Mouse (Mus musculus) ZHBTc4 (cell line): Measurements from ENCODE around the gene Bhlhb9.

ENCODE experiments used
- DNase-seq: peaks from one replicate; pipeline ENCODE4 v3.0.0-alpha.2; 2011; ENCODE audit warnings: low read depth, low spot score

Bhlhb9 gene

GRCm38 (mm10) chrX:135886234-135886585 lies 88.8 kb downstream of the Bhlhb9 start:
- DNase-seq, result peak; percentile 46

DNA sequence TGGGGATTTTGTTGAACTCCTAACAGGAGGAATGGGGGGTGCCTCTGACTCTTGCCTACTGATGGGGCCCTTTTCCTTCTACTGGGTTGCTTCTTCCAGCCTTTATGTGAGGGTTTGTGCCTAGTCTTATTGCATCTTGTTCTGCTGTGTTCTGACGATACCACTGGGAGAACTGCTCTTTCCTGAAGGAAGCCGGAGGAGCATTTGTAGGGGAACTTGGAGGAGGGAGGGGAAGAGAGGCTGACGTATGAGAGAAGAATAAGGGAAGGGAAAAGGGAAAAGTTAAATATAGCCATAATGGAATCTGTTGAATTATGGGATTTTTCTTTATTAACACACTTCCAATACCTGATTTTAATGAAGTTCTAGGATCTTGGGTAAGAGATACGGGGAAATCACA lies 119.2 kb downstream of the Bhlhb9 start:
- DNase-seq, result no peak

GRCm38 (mm10) chrX:135917116-135917515 lies 119.7 kb downstream of the Bhlhb9 start:
- DNase-seq, result no peak

DNA sequence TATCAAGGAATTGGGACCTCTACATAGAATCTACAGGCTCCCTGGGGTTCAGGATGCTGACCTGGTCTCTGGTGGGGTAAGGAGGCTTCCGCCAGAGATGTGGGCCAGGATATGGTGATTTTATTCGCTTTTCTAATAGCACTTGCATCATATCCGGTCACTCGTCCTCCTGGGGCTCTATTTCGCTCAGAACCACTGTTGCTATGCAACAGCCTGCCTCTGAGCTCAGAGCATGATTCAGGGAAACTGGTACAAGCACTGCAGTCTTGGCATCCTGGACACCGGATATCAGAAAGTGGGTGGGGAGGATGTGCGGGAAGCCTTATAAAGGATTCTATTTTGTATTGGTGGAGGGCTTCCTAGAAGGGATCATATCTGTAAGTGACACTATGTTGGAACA lies 124.8 kb downstream of the Bhlhb9 start:
- no peak for DNase-seq

- DNase-seq, result peak; percentile 61
Measured at GRCm38 (mm10) chrX:135925911-135926310, 128.5 kb downstream of the Bhlhb9 start.

GRCm38 (mm10) chrX:135928588-135928987 lies 131.2 kb downstream of the Bhlhb9 start:
- DNase-seq, result no peak

- no peak for DNase-seq
Measured at GRCm38 (mm10) chrX:135936452-135936851, 139.1 kb downstream of the Bhlhb9 start.
